Mouse (Mus musculus): Measurements from ENCODE around the gene Tmem199.
"Not testable (repeated sequence)": the region's sequence is repeated elsewhere in the genome, so short reads cannot be mapped to it uniquely, and the experiment has no call there.

Gene Tmem199

GRCm38 (mm10) chr11:78512025-78512957, at the start of gene Tmem199, which contains the start of gene Poldip2:
TSS of gene Tmem199 (minus strand) at chr11:78512172.
TSS of gene Poldip2 (plus strand) at chr11:78512193.
- DNase-seq (ENCODE audit: low read depth) = peak; percentile 66

DNA sequence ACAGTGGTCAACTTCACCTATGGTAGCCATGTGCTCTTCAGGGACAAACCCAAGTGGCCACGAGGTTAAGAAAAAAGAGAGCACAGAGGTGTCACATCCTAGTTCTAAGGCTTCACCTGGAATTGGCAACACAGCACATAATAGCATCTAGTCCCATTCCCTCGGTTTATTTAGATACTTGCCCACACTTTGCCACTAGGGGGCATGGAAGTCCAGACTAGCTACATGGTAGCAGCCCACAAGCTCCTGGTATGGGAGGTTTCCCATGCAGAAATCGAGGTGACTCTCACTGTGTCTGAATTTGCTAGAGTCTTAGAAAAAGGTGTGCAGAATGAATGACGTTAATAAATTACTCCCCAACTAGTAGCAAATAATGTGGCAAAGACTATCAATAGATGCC, 48.5 kb upstream of the Tmem199 start:
- no peak for DNase-seq (ENCODE audit: low read depth)

GRCm38 (mm10) chr11:78557241-78557640, 45.3 kb upstream of the Tmem199 start:
- no peak for DNase-seq (ENCODE audit: low read depth)

DNA sequence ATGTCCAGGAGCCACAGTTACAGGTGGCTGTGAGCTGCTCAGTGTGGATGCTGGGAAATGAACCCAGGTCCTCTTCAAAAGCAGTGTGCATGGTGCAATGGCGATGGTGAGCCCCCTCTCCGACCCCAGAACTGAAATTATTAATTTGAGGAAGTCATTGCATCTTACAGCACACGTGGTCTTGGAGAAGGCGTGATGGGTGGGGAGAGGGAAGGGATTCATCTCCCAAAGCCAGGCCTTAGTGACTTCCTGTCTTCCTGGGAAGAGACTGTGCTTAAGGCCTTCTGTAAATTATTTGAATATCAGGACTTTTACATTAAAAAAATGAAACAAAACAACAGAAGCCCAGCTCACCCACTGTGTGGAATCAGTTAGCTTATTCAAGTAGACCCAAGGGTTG, 44.1 kb upstream of the Tmem199 start:
- DNase-seq (ENCODE audit: low read depth) = no peak

DNA sequence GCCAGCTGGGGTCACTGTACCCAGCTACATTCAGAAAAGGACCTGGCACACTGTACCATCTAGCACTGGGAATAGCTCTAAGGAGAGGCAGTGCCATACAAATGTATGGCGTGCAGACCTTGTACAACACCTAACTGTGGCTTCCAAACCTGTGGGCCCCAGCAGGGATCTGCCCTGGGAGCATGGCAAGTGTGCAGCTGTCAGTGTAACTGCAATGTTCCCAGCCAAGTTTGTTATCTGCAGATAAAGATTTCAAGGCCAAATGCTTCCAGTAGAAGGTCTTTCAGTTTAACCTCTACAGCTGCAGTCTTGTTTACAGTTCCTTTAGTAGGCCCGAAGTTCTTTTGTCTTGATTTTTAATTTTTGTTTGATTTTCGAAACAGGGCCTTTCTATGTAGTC, 43.7 kb upstream of the Tmem199 start:
- no peak for DNase-seq (ENCODE audit: low read depth)

DNA sequence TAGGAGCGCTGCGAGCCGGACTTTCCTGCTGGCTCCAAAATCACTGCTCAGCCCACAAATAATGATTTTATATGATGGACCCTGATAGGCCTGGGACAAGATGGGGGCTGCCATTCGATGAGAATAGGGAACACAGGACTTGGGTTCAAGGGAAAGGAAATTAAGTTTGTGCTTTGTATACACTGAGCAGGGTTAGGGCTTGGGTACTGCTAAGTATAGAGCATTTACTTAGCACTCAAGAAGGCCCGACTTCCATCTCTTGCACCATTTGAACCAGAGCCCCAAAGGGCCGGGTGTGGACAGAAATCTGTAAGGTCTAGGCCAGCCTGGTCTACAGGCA, 39.1 kb upstream of the Tmem199 start:
- DNase-seq (ENCODE audit: low read depth) = no peak

GRCm38 (mm10) chr11:78550168-78551058, 38.4 kb upstream of the Tmem199 start, which contains the start of gene Tmem97:
TSS of gene Tmem97 (minus strand) at chr11:78550777.
- DNase-seq (ENCODE audit: low read depth) = peak; percentile 96

DNA sequence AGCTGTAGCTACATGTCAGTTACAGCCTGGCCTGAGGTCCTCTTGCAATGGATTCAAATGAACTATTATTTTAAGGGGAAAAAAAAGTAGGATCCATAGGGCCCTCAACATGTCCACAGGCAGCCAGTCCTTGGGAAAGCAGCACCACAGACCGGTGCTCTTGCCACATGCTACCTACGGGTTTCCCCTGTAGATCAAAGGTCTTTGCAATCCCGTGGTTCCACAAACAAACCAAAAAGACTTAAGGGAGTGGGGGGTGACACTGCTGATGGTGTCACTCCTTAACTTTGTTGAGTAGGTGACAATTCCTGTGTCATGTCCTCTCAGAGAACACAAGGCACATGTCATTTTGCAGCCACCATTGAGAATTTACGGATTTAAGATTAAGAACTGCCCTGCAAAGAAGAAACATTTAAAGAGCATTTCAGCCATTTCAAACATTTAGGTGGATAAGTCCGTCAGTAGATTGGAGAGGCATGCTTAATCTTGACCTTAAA, 37.6 kb upstream of the Tmem199 start:
- DNase-seq (ENCODE audit: low read depth) = no peak

DNA sequence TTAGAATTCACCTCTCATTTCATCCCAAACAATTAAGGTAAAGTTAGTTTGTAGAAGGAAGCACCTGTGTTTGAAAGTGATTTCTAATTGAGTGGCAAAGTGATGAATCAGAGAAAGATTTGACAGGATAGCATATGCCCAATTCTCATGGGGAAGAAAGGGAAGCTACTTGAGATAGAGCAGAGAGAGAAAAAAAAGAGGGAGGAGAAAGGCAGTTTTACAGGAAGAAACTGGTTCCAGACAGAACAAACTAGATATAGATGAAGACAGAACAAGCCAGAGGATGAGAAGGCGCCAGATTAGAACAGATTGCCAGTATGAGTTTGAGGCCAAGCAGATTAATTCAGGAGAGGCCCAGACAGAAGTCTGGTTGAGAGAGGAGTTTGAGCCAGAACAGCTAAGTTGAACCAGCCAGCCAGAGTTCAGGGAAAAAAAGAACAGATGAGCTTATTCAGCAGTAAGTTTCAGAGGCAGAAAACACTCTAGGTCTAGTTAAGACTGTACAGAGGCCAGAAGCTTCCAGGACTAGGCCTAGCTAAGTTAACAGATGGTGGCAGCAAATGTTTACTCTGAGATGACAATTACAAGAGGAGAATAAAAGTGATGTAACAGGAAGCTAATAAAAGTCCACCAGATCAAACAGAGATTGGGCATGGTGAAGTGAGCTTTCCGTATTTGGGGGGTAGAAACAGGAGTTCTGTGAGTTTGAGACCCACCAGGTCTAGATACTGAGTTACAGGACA, 35.9 kb upstream of the Tmem199 start:
- no peak for DNase-seq (ENCODE audit: low read depth)

- no peak for DNase-seq (ENCODE audit: low read depth)
Observed at GRCm38 (mm10) chr11:78545181-78545580, 33.2 kb upstream of the Tmem199 start.

GRCm38 (mm10) chr11:78544449-78545111, 32.6 kb upstream of the Tmem199 start:
- DNase-seq (ENCODE audit: low read depth) = no peak

DNA sequence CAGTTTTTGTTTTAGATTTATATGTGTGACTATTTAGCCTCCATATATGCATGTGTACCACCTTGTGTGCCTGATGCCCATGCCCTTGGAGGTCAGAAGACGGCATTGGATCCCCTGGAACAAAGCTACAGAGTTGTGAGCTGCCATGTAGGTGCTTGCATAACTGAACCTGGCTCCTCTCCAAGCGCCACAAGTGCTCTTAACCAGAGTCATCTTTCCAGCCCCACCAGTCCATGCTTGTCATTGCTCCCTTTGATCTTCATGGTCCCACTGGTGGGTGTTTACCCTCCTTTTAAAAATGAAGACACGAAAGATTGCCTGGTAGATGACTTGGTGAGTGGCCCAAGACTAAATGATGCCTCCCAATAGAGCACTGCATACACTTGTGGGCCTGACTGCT, 28.4 kb upstream of the Tmem199 start:
- DNase-seq (ENCODE audit: low read depth) = no peak

- no peak for DNase-seq (ENCODE audit: low read depth)
Observed at GRCm38 (mm10) chr11:78536690-78537084, 24.7 kb upstream of the Tmem199 start.

DNA sequence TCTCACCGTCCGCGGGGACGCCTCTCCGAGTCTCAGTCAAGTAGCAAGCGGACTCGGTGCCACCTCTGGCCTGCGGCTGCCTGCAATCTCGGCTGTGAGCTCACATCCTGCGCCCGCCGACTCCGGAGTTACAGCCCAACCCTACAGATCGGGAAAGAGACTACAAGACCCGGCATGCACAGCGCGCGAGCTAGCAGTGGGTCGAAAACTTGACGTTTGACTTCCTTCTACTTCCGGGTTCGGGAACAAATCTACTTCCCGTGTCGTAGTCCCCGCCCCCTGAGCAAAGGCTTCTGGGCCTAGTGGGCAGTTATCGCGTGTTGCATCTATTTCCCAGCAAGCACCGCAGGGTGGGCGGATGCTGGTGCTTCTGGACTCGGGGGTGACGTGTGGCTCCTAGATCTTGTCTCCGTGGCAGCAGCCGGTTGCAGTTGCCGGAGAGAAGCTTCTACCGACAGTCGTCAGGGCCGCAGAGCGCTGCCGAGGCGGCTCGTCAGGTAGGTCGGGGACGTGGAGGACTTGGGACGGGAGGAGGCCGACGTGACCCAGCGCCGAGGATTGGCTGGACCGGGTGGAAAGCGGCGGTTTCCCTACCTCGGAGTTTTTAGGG, 24.2 kb upstream of the Tmem199 start, which contains the start of the genes Tnfaip1 and Ift20:
Gene Tnfaip1 (minus strand): TSS at position 253 of the 610 bp plus-strand sequence.
Gene Ift20 (plus strand): TSS at position 282 of the 610 bp plus-strand sequence.
- DNase-seq (ENCODE audit: low read depth) = peak; percentile 99

DNA sequence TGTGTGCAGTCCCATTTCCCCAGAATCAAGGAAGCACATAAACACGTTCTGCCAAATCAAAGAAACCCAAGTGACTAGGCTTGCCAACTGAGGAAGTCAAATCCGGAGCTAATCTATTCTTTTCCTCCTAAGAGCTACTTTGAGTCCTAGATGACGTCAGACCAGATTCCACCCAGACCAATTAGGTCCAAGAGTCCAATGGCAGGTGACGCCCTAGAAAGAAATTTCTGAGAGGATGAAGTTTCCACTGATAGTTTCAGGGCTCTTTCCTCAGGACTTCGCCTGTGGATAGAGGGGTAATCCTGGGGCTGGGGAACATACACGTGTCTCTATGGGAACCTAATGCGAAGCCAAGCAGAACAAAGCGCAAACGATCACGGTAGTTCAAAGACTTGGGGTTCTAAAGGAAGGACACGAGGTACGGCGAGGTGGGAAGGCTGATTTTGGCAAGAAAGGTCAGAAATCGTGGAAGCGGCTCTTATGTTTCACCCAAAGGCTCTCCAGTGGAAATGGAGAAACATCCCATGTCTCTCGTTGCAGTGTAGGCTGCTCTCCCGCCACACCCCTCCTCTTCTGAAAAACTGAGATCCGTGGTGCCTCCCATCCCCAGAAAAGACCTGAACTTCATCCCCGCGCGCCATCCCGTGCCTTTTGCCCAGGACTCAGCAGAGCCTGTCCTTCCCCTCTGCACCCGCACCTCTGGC, 23.6 kb upstream of the Tmem199 start:
- DNase-seq (ENCODE audit: low read depth) = no peak

GRCm38 (mm10) chr11:78534516-78534915, 22.5 kb upstream of the Tmem199 start:
- no peak for DNase-seq (ENCODE audit: low read depth)

- DNase-seq (ENCODE audit: low read depth) = not testable (repeated sequence)
Observed at GRCm38 (mm10) chr11:78531515-78531914, 19.5 kb upstream of the Tmem199 start.

DNA sequence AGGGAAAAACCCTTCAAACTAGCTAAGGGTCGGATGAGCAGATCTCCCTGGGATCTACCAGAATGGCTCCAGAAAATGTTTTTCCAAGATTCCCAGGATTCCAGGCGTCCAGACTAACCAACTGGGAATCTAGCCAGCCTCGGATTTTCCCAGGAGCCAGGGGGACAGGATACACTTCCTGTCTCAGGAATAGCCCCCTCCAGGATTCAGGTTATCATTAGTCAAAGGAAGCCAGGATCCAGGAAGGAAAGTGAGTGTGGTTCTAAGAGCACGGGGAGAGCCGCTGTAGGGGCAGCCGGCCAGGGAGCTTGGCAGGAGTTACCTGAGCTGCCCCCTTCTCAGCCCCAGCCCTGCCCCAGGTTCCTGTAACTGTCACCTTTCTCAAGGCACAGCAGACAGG, 19.1 kb upstream of the Tmem199 start:
- DNase-seq (ENCODE audit: low read depth) = no peak

DNA sequence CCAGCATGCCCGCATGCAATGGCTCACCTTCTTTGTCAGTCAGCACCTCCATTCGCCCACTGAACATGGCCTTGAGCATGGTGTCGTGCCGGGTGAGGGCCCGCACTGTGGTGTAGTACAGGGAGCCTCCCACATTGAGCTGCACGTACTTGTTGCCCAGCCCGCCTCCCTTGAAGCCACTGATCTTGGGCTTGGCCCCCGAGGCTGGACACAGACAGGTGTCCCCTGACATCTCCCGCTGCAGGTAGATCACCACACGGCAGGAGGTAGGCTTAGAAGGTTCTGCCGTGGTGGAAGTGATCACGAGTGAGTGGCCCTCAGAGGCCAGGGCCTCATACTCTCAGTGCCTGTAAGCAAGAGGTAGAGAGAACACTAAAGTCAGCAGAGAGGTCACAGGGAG, 18.0 kb upstream of the Tmem199 start:
- DNase-seq (ENCODE audit: low read depth) = no peak

- DNase-seq (ENCODE audit: low read depth) = no peak
Observed at GRCm38 (mm10) chr11:78528714-78529113, 16.7 kb upstream of the Tmem199 start.
